Mouse (Mus musculus) CH12.LX (cell line): ENCODE data around the gene Tcf7l1. TPM values are rescaled to one million over a fixed set of nuclear protein-coding genes. Genes with fewer than 3 reads are reported as not detected.

Experiments used
- DNase-seq: peaks from one replicate; pipeline ENCODE4 v3.0.0-alpha.2; 2013; ENCODE audit errors: extremely low read depth
- H3K27ac ChIP-seq: 2 replicates; pipeline ENCODE4 v1.5.1; 2012; ENCODE audit warnings: low read depth, mild to moderate bottlenecking, control low read depth, moderate library complexity; ENCODE audit not compliant: insufficient read depth
- H3K27me3 ChIP-seq: replicated peaks from 2 replicates; pipeline ENCODE3; 2012; ENCODE audit warnings: inconsistent platforms
- H3K36me3 ChIP-seq, 2 experiments: replicated peaks in 1 of 2; 2 replicates each; pipeline versions ENCODE3 to v1.6.1; 2012; ENCODE audit warnings: inconsistent platforms in 1 of 2, low read length in 1 of 2, mild to moderate bottlenecking in 1 of 2, mixed read lengths in 1 of 2, moderate library complexity in 1 of 2; ENCODE audit not compliant: control insufficient read depth in 1 of 2, insufficient read depth in 1 of 2
- H3K4me1 ChIP-seq, 2 experiments: 2 replicates each; pipeline ENCODE4 v1.6.1; 2012; ENCODE audit warnings: inconsistent platforms in 1 of 2, moderate library complexity in 1 of 2; ENCODE audit not compliant: insufficient read depth in 2 of 2, control insufficient read depth in 1 of 2
- H3K4me2 ChIP-seq: 2 replicates; pipeline ENCODE4 v1.6.1; 2012; ENCODE audit warnings: low read depth, mild to moderate bottlenecking, control low read depth; ENCODE audit not compliant: poor library complexity, insufficient read depth, severe bottlenecking
- H3K4me3 ChIP-seq, 3 experiments: fragments of 150-350 bp in 1 of 3; sonication (generic) in 1 of 3; replicated peaks in 1 of 3; 2 replicates each; pipeline versions ENCODE3 to v1.5.1; 2011 to 2012; ENCODE audit warnings: low read depth in 2 of 3, low read length in 2 of 3, mild to moderate bottlenecking in 2 of 3, moderate library complexity in 2 of 3, control low read depth in 1 of 3, improper control_type of control experiment in 1 of 3, inconsistent platforms in 1 of 3, mixed read lengths in 1 of 3; ENCODE audit not compliant: poor library complexity in 1 of 3
- H3K79me2 ChIP-seq: replicated peaks from 2 replicates; pipeline ENCODE4 v1.6.1; 2012; ENCODE audit warnings: mild to moderate bottlenecking, moderate library complexity; ENCODE audit not compliant: control insufficient read depth, poor library complexity, insufficient read depth, severe bottlenecking; ENCODE audit errors: extremely low read depth
- H3K9ac ChIP-seq: 2 replicates; pipeline ENCODE4 v1.6.1; 2012; ENCODE audit warnings: low read depth, mild to moderate bottlenecking, control low read depth, moderate library complexity; ENCODE audit not compliant: insufficient read depth
- H3K9me3 ChIP-seq: replicated peaks from 2 replicates; pipeline ENCODE3; 2012; ENCODE audit warnings: low read length, inconsistent platforms, mixed read lengths
- BHLHE40 ChIP-seq: IDR thresholded peaks from 2 replicates; pipeline ENCODE4 v1.6.1; 2011; ENCODE audit warnings: mild to moderate bottlenecking, low read depth, low read length, improper control_type of control experiment
- CTCF ChIP-seq, 2 experiments: IDR thresholded peaks in 1 of 2; conservative IDR thresholded peaks in 1 of 2; 2 replicates each; pipeline ENCODE4 v1.5.1; 2011 to 2012; ENCODE audit warnings: low read depth in 2 of 2, low read length in 2 of 2, improper control_type of control experiment in 1 of 2, inconsistent platforms in 1 of 2, mild to moderate bottlenecking in 1 of 2, moderate library complexity in 1 of 2
- E2F4 ChIP-seq: IDR thresholded peaks from 2 replicates; pipeline ENCODE4 v1.6.1; 2011; ENCODE audit warnings: low read depth, low read length, improper control_type of control experiment; ENCODE audit not compliant: insufficient replicate concordance
- ELF1 ChIP-seq: IDR thresholded peaks from 2 replicates; pipeline ENCODE4 v1.6.1; 2014; ENCODE audit warnings: low read depth, mild to moderate bottlenecking, inconsistent platforms, low read length, improper control_type of control experiment
- GABPA ChIP-seq: IDR thresholded peaks from 2 replicates; pipeline ENCODE4 v1.6.1; 2012; ENCODE audit warnings: low read depth, low read length, improper control_type of control experiment, inconsistent platforms; ENCODE audit not compliant: insufficient replicate concordance
- HCFC1 ChIP-seq: IDR thresholded peaks from 2 replicates; pipeline ENCODE4 v1.6.1; 2012; ENCODE audit warnings: low read depth, mild to moderate bottlenecking, inconsistent platforms, low read length, improper control_type of control experiment
- IRF4 ChIP-seq: IDR thresholded peaks from 2 replicates; pipeline ENCODE4 v1.6.1; 2014; ENCODE audit warnings: low read depth, mild to moderate bottlenecking, inconsistent platforms, low read length, improper control_type of control experiment
- KAT2A ChIP-seq: IDR thresholded peaks from 2 replicates; pipeline ENCODE4 v1.6.1; 2012; ENCODE audit warnings: low read length, improper control_type of control experiment, inconsistent platforms; ENCODE audit not compliant: insufficient replicate concordance
- MAX ChIP-seq: IDR thresholded peaks from 2 replicates; pipeline ENCODE4 v1.6.1; 2011; ENCODE audit warnings: low read length, improper control_type of control experiment
- MEF2A ChIP-seq: IDR thresholded peaks from 2 replicates; pipeline ENCODE4 v1.6.1; 2014; ENCODE audit warnings: low read depth, mild to moderate bottlenecking, inconsistent platforms, low read length, improper control_type of control experiment, borderline replicate concordance
- MXI1 ChIP-seq: IDR thresholded peaks from 2 replicates; pipeline ENCODE4 v1.6.1; 2011; ENCODE audit warnings: mild to moderate bottlenecking, low read depth, low read length, improper control_type of control experiment
- NRF1 ChIP-seq: IDR thresholded peaks from 2 replicates; pipeline ENCODE4 v1.6.1; 2014; ENCODE audit warnings: low read depth, mild to moderate bottlenecking, inconsistent platforms, low read length, improper control_type of control experiment, moderate library complexity
- PAX5 ChIP-seq: IDR thresholded peaks from 2 replicates; pipeline ENCODE4 v1.6.1; 2012; ENCODE audit warnings: low read length, inconsistent platforms, mixed read lengths
- RAD21 ChIP-seq: IDR thresholded peaks from 2 replicates; pipeline ENCODE4 v1.6.1; 2011; ENCODE audit warnings: low read depth, mild to moderate bottlenecking, low read length, improper control_type of control experiment, moderate library complexity
- RCOR1 ChIP-seq: conservative IDR thresholded peaks from 2 replicates; pipeline ENCODE4 v1.6.1; 2012; ENCODE audit warnings: low read depth, mild to moderate bottlenecking, inconsistent platforms, low read length, improper control_type of control experiment
- SIN3A ChIP-seq: IDR thresholded peaks from 2 replicates; pipeline ENCODE4 v1.6.1; 2012; ENCODE audit warnings: low read length, improper control_type of control experiment, inconsistent platforms
- TCF12 ChIP-seq: IDR thresholded peaks from 2 replicates; pipeline ENCODE4 v1.6.1; 2014; ENCODE audit warnings: low read depth, mild to moderate bottlenecking, inconsistent platforms, low read length, improper control_type of control experiment
- USF2 ChIP-seq: conservative IDR thresholded peaks from 2 replicates; pipeline ENCODE4 v1.6.1; 2011; ENCODE audit warnings: low read depth, low read length, improper control_type of control experiment
- ZMIZ1 ChIP-seq: IDR thresholded peaks from 2 replicates; pipeline ENCODE4 v1.6.1; 2012; ENCODE audit warnings: low read depth, mild to moderate bottlenecking, inconsistent platforms, low read length, improper control_type of control experiment
- ZNF384 ChIP-seq: IDR thresholded peaks from 2 replicates; pipeline ENCODE4 v1.6.1; 2012; ENCODE audit warnings: low read depth, low read length, improper control_type of control experiment, inconsistent platforms
- dilution Hi-C: fragments of 300-500 bp; cut with MboI; formaldehyde crosslinking; loops from 2 replicates; pipeline ENCODE4 v1.14.3; 2020; ENCODE audit warnings: low sequenced_read_pairs; ENCODE audit not compliant: extremely low pct_unique_long_range_greater_than_20kb, extremely low pct_ligation_motif_present
- in situ Hi-C: fragments of 300-500 bp; cut with MboI; formaldehyde crosslinking; loops from 3 replicates; pipeline ENCODE4 v1.14.3; 2019; ENCODE audit warnings: low sequenced_read_pairs, low pct_ligation_motif_present, low pct_unique_long_range_greater_than_20kb, mixed read lengths
- polyA plus RNA-seq: library from polyadenylated mRNA; unstranded; fragments of >175 nt; gene quantifications from 2 replicates; pipeline ENCODE4 v1.2.1, GENCODE M21; 2012; ENCODE audit warnings: low read depth; ENCODE audit not compliant: insufficient read length
- total RNA-seq, 2 experiments: library from RNA; depleted of rRNA; stranded (reverse); fragments of 300-350 nt in 1 of 2; fragments of >200 nt in 1 of 2; gene quantifications; 2 replicates each; pipeline ENCODE4 v1.2.3; 2012 to 2014

The Tcf7l1 gene
- total and polyA plus RNA-seq, 3 experiments = 0.13 to 9.9 (median 0.47) TPM

GRCm38 (mm10) chr6:72720852-72721251 is 68.2 kb downstream of the Tcf7l1 start:
- DNase-seq = no peak
- Histone ChIP-seq H3K4me1 (peaks cover 0 to 2% of the 10 kb centered on the region in 2 experiments; a peak in 1 of 4 replicates), H3K9me3 (no peaks in the 10 kb centered on the region), H3K27ac (no peak overlapping the region), H3K27me3 (no peaks in the 10 kb centered on the region), H3K36me3 (no peaks in the 10 kb centered on the region), H3K4me3 (no peak overlapping the region), H3K9ac (no peak overlapping the region), H3K4me2 (no peak overlapping the region), H3K79me2 (no peaks in the 10 kb centered on the region)
- in situ Hi-C loops (no loop called here), dilution Hi-C loops (no loop called here)
- TF ChIP-seq RAD21 (no peak), BHLHE40 (no peak)

GRCm38 (mm10) chr6:72714726-72715125 is 74.3 kb downstream of the Tcf7l1 start:
- no peak overlapping the region for H3K27ac ChIP-seq
- dilution Hi-C loops = no loop called here
- H3K4me1 ChIP-seq = peaks cover 0 to 18% of the 10 kb centered on the region in 2 experiments; a peak in 2 of 4 replicates
- H3K9ac ChIP-seq = no peak overlapping the region
- H3K4me3 ChIP-seq = no peak overlapping the region
- no peak overlapping the region for H3K4me2 ChIP-seq
- in situ Hi-C loops = no loop called here
- DNase-seq = no peak
- H3K27me3 ChIP-seq = no peaks in the 10 kb centered on the region
- TF ChIP-seq RCOR1 = no peak
- no peaks in the 10 kb centered on the region for H3K36me3 ChIP-seq
- H3K9me3 ChIP-seq = no peaks in the 10 kb centered on the region
- H3K79me2 ChIP-seq = no peaks in the 10 kb centered on the region

GRCm38 (mm10) chr6:72714250-72714649 is 74.8 kb downstream of the Tcf7l1 start:
- TF ChIP-seq TCF12 (no peak), MAX (no peak), MXI1 (no peak), GABPA (no peak), CTCF (conservative IDR thresholded peaks at IDR 0.05 in 1 of 2, IDR thresholded peaks at IDR 0.05 in 1 of 2; ENCODE audit: low read depth in 2 of 2, low read length in 2 of 2) (no peak), ZMIZ1 (no peak), HCFC1 (no peak), ELF1 (no peak), PAX5 (no peak), MEF2A (no peak), ZNF384 (no peak), IRF4 (no peak), USF2 (no peak), KAT2A (no peak), E2F4 (no peak), NRF1 (no peak), SIN3A (no peak)
- Histone ChIP-seq H3K36me3 (no peaks in the 10 kb centered on the region), H3K9me3 (no peaks in the 10 kb centered on the region), H3K4me2 (no peak overlapping the region), H3K4me3 (no peak overlapping the region), H3K79me2 (no peaks in the 10 kb centered on the region), H3K27me3 (no peaks in the 10 kb centered on the region), H3K4me1 (peaks cover 0 to 18% of the 10 kb centered on the region in 2 experiments; a peak in 2 of 4 replicates), H3K27ac (no peak overlapping the region), H3K9ac (no peak overlapping the region)
- in situ Hi-C loops = no loop called here
- dilution Hi-C loops = no loop called here
- no peak for DNase-seq
